Mouse (Mus musculus): ENCODE results near the gene Ppp4r2.
"Not testable (repeated sequence)": the region's sequence is repeated elsewhere in the genome, so short reads cannot be mapped to it uniquely, and the experiment has no call there.

Gene Ppp4r2

GRCm38 (mm10) chr6:100831751-100832150 is 1.7 kb upstream of the Ppp4r2 start:
- no peak for DNase-seq (ENCODE audit: low spot score)

- DNase-seq (ENCODE audit: low spot score): peak; percentile 62
Measured at GRCm38 (mm10) chr6:100833811-100834481, 524 bp downstream of the Ppp4r2 start.

GRCm38 (mm10) chr6:100834489-100835160 is 1.2 kb downstream of the Ppp4r2 start:
- DNase-seq (ENCODE audit: low spot score): no peak

- DNase-seq (ENCODE audit: low spot score): no peak
Measured at GRCm38 (mm10) chr6:100845058-100845457, 11.6 kb downstream of the Ppp4r2 start.

GRCm38 (mm10) chr6:100847264-100847663 is 13.8 kb downstream of the Ppp4r2 start:
- no peak for DNase-seq (ENCODE audit: low spot score)

- no peak for DNase-seq (ENCODE audit: low spot score)
Measured at GRCm38 (mm10) chr6:100848682-100849375, 15.4 kb downstream of the Ppp4r2 start.

- no peak for DNase-seq (ENCODE audit: low spot score)
Measured at GRCm38 (mm10) chr6:100850671-100851081, 17.3 kb downstream of the Ppp4r2 start.

- DNase-seq (ENCODE audit: low spot score): no peak
Measured at GRCm38 (mm10) chr6:100851083-100851482, 17.7 kb downstream of the Ppp4r2 start.

GRCm38 (mm10) chr6:100865321-100865720 is 31.9 kb downstream of the Ppp4r2 start:
- DNase-seq (ENCODE audit: low spot score): no peak

- DNase-seq (ENCODE audit: low spot score): not testable (repeated sequence)
Measured at GRCm38 (mm10) chr6:100865788-100866187, 32.4 kb downstream of the Ppp4r2 start.

GRCm38 (mm10) chr6:100866246-100866645 is 32.8 kb downstream of the Ppp4r2 start:
- not testable (repeated sequence) for DNase-seq (ENCODE audit: low spot score)

GRCm38 (mm10) chr6:100868863-100869262 is 35.4 kb downstream of the Ppp4r2 start:
- no peak for DNase-seq (ENCODE audit: low spot score)

- no peak for DNase-seq (ENCODE audit: low spot score)
Measured at GRCm38 (mm10) chr6:100869909-100870308, 36.5 kb downstream of the Ppp4r2 start.

- no peak for DNase-seq (ENCODE audit: low spot score)
Measured at GRCm38 (mm10) chr6:100873191-100873590, 39.8 kb downstream of the Ppp4r2 start.

GRCm38 (mm10) chr6:100875862-100876623 is 42.6 kb downstream of the Ppp4r2 start:
- DNase-seq (ENCODE audit: low spot score): peak; percentile 58

- no peak for DNase-seq (ENCODE audit: low spot score)
Measured at GRCm38 (mm10) chr6:100876624-100877017, 43.2 kb downstream of the Ppp4r2 start.

GRCm38 (mm10) chr6:100878546-100878945 is 45.1 kb downstream of the Ppp4r2 start:
- no peak for DNase-seq (ENCODE audit: low spot score)

GRCm38 (mm10) chr6:100879607-100880006 is 46.2 kb downstream of the Ppp4r2 start:
- DNase-seq (ENCODE audit: low spot score): no peak

GRCm38 (mm10) chr6:100881657-100882056 is 48.2 kb downstream of the Ppp4r2 start:
- no peak for DNase-seq (ENCODE audit: low spot score)

- DNase-seq (ENCODE audit: low spot score): peak; percentile 85
Measured at GRCm38 (mm10) chr6:100882381-100883213, 49.2 kb downstream of the Ppp4r2 start.

GRCm38 (mm10) chr6:100883233-100883632 is 49.8 kb downstream of the Ppp4r2 start:
- DNase-seq (ENCODE audit: low spot score): peak; percentile 25
